Mouse (Mus musculus) forebrain, embryonic 15.5 days (tissue): ENCODE results near the gene Tjp2. TPM values are rescaled to one million over a fixed set of nuclear protein-coding genes. Genes with fewer than 3 reads are reported as not detected.
"Not testable (repeated sequence)": the region's sequence is repeated elsewhere in the genome, so short reads cannot be mapped to it uniquely, and the experiment has no call there.

Source experiments
- ATAC-seq: fragments of 200-750 bp; cut with Nextera tagmentation; replicated peaks from 2 replicates; pipeline ENCODE4 v1.8.0; 2017; ENCODE audit warnings: mild to moderate bottlenecking, moderate TSS enrichment, moderate library complexity
- H3K27ac ChIP-seq: fragments of 300-500 bp; sonication (generic); replicated peaks from 2 replicates; pipeline ENCODE4 v1.5.1; 2015; ENCODE audit warnings: mild to moderate bottlenecking, inconsistent platforms
- H3K27me3 ChIP-seq: fragments of 300-500 bp; sonication (generic); 2 replicates; pipeline ENCODE4 v1.6.1; 2015; ENCODE audit warnings: inconsistent platforms
- H3K36me3 ChIP-seq: fragments of 300-500 bp; sonication (generic); 2 replicates; pipeline ENCODE4 v1.6.1; 2015; ENCODE audit warnings: mild to moderate bottlenecking, inconsistent platforms
- H3K4me1 ChIP-seq: fragments of 300-500 bp; sonication (generic); 2 replicates; pipeline ENCODE4 v1.6.1; 2015; ENCODE audit warnings: inconsistent platforms
- H3K4me2 ChIP-seq: fragments of 300-500 bp; sonication (generic); replicated peaks from 2 replicates; pipeline ENCODE4 v1.6.1; 2015; ENCODE audit warnings: mild to moderate bottlenecking, inconsistent platforms
- H3K4me3 ChIP-seq: fragments of 300-500 bp; sonication (generic); 2 replicates; pipeline ENCODE4 v1.5.1; 2015; ENCODE audit warnings: mild to moderate bottlenecking, inconsistent platforms
- H3K9ac ChIP-seq: fragments of 300-500 bp; sonication (generic); replicated peaks from 2 replicates; pipeline ENCODE4 v1.6.1; 2015; ENCODE audit warnings: mild to moderate bottlenecking, inconsistent platforms
- H3K9me3 ChIP-seq: fragments of 300-500 bp; sonication (generic); 2 replicates; pipeline ENCODE4 v1.6.1; 2016; ENCODE audit warnings: inconsistent platforms
- WGBS: fragments of 180-500 bp; shearing (Covaris S2); methylation state at CpG from one replicate; pipeline ENCODE4 v1.1.7; 2015; ENCODE audit warnings: mixed read lengths; 5-methylcytosine and 5-hydroxymethylcytosine counted together
- polyA plus RNA-seq: library from polyadenylated mRNA; unstranded; fragments of >200 nt; fragmentation: Nextera tagmentation; extraction: Ambion mirVana; gene quantifications from 2 replicates; pipeline ENCODE4 v1.2.1, GENCODE M21; 2015

Tjp2 gene
- polyA plus RNA-seq, 1 experiment from 2014 or later, result 11.9 TPM

DNA sequence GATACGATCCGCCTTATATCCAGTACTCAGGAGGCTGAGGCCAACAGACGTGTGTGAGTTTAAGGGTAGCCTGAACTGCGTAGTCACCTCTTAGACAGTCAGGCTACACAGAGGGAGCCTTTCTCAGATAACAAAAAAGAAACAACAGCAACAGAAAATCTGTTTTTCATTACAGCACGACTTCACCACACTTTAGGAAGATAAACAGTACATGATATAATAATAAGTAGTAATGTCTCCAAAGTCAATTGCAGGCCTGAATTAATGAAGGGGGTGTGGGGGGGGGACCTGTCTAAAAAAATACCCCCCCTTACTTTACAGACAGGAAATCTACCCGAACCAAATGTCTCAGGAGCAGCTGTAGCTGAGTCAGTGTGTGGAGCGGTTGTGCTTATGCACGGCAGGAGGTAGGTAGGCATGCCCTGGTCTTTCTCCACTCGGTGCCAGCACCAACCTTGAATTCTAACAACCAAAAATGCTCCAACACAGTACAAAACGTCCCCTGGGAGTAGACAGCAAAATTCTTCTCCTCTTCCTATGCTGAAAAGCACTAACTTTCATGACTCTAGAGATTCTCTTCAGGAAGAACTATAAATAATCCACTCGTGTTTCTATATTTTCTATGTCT, 26.0 kb downstream of the Tjp2 start:
- ATAC-seq, result no peak
- no peaks in the 10 kb centered on the region for H3K27me3 ChIP-seq
- H3K36me3 ChIP-seq, result no peaks in the 10 kb centered on the region
- H3K9me3 ChIP-seq, result no peaks in the 10 kb centered on the region
- H3K4me1 ChIP-seq, result peaks cover 4% of the 10 kb centered on the region; the same call in 1 of the 2 replicates
- 77% methylated on average over 11 of the region's 11 CpGs for WGBS
- H3K4me3 ChIP-seq, result no peak overlapping the region
- no peak overlapping the region for H3K27ac ChIP-seq
- H3K9ac ChIP-seq, result no peak overlapping the region
- H3K4me2 ChIP-seq, result no peak overlapping the region

DNA sequence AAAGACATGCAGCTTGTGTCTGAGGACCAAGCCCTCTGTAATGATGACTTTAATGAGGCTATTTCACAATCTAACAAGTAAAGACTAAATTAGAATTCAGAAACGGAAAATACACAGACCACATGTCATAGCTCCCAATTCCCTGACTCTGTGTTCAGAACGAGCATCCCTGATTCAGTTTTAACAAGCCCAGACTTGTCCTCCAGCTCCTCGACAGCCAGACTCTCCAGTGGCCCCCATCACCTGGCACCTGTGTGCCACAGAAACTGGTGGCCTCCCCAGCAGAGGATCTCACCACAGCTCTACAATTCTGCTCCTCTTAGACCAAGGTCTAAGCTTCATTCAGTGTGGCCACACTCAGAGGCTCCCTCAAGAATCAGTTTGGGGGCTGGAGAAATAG, 27.5 kb downstream of the Tjp2 start:
- WGBS, result 49% methylated on average over 3 of the region's 3 CpGs
- no peaks in the 10 kb centered on the region for H3K9me3 ChIP-seq

DNA sequence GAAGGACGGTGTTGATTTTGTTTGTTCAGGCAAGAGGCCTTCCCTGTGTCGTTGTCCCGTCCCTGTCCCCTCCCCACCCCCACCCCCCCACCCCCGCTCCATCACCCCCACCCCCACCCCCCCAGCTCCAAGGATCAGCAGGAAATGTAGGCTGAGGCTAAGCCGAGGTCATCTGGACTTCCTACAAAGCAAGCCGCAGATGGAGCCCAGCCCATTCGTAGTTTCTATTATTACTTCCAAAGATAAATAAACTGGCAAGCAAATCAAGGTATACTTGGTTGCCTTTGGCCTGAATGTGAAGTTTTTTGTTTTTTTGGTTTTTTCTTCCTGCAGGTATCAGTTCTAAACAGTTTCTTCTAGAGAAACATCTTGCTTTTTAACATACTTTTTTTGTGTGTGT, 29.6 kb downstream of the Tjp2 start:
- 90% methylated on average over 7 of the region's 7 CpGs for WGBS
- H3K4me1 ChIP-seq, result no peaks in the 10 kb centered on the region
- H3K27me3 ChIP-seq, result no peaks in the 10 kb centered on the region
- no peak overlapping the region for H3K9ac ChIP-seq
- no peak overlapping the region for H3K4me2 ChIP-seq
- no peak for ATAC-seq
- no peak overlapping the region for H3K27ac ChIP-seq
- H3K4me3 ChIP-seq, result no peak overlapping the region
- no peaks in the 10 kb centered on the region for H3K9me3 ChIP-seq
- H3K36me3 ChIP-seq, result no peaks in the 10 kb centered on the region

More for the DNA sequence above, 27.5 kb downstream of the Tjp2 start:
- Histone ChIP-seq H3K36me3 (no peaks in the 10 kb centered on the region), H3K4me1 (peaks cover 4% of the 10 kb centered on the region; the same call in 1 of the 2 replicates), H3K4me3 (no peak overlapping the region), H3K9ac (no peak overlapping the region), H3K27ac (no peak overlapping the region), H3K4me2 (no peak overlapping the region), H3K27me3 (no peaks in the 10 kb centered on the region)
- no peak for ATAC-seq

DNA sequence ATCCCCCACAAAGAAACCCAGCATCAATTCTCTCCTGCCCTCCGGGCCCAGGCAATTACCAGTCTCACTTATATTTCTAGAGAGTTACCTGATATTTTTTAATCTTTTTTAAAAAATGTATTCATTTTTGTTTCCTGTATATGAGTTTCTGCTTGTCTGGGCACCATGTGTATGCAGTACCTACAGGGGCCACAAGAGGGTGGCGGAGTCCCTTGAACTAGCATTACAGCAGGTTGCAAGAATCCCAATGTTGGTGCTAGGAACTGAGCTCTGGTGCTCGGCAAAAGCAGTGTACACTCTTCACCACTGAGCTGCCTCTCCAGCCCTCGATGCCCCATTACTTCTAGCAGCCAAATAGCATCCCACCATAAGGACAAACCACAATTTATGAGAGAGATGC, 30.6 kb downstream of the Tjp2 start:
- Histone ChIP-seq H3K4me3 (no peak overlapping the region), H3K9me3 (no peaks in the 10 kb centered on the region), H3K9ac (no peak overlapping the region), H3K27me3 (no peaks in the 10 kb centered on the region), H3K36me3 (no peaks in the 10 kb centered on the region), H3K27ac (no peak overlapping the region), H3K4me2 (no peak overlapping the region), H3K4me1 (no peaks in the 10 kb centered on the region)
- no peak for ATAC-seq
- WGBS, result 96% methylated on average over 4 of the region's 4 CpGs

DNA sequence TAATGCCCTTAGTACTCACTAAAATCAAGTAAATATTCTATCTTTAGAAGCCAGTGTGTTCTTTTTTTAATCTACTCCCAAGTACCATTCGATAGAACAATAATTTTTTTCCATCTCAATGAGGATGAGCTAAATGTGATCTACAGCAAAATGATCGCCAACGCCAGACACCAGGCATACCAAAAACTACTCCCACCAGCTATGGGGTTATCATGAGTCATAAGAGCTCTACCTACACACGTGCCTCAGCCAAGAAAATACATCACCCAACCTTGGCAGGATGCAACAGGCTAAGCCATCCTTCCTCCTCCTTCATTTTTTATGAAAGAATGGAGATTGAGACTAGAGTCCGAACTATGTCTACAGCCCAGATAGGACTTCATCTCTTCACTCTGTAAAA, 31.9 kb downstream of the Tjp2 start:
- H3K36me3 ChIP-seq, result no peaks in the 10 kb centered on the region
- no peaks in the 10 kb centered on the region for H3K9me3 ChIP-seq

DNA sequence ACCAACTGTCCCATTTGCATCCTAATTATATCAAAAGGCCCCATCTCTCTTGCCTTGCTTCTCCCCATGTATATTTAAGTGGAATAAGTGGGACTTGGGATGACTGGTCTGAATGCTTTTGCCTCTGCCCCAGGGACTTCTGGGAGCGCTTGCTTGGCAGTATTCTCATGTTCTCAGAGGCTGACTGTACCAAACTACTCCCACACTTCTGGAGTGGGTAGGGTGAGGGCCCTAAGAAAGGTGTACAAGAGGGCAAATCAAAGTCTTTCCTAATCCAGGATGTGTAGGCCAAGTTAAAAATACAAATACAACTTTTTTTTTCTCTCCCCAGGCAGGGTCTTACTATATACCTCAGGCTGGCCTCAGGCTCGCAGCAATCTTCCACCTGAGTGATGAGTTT, 37.0 kb downstream of the Tjp2 start:
- H3K4me1 ChIP-seq, result no peaks in the 10 kb centered on the region
- H3K9me3 ChIP-seq, result no peaks in the 10 kb centered on the region
- no peak for ATAC-seq
- no peaks in the 10 kb centered on the region for H3K36me3 ChIP-seq
- 88% methylated on average over 2 of the region's 2 CpGs for WGBS
- H3K9ac ChIP-seq, result no peak overlapping the region
- no peak overlapping the region for H3K27ac ChIP-seq
- H3K4me2 ChIP-seq, result no peak overlapping the region
- H3K27me3 ChIP-seq, result no peaks in the 10 kb centered on the region
- H3K4me3 ChIP-seq, result no peak overlapping the region

More for the DNA sequence above, 31.9 kb downstream of the Tjp2 start:
- 96% methylated on average over 5 of the region's 5 CpGs for WGBS
- Histone ChIP-seq H3K4me3 (no peak overlapping the region), H3K9ac (no peak overlapping the region), H3K27me3 (no peaks in the 10 kb centered on the region), H3K4me1 (no peaks in the 10 kb centered on the region), H3K27ac (no peak overlapping the region), H3K4me2 (no peak overlapping the region)
- ATAC-seq, result no peak

DNA sequence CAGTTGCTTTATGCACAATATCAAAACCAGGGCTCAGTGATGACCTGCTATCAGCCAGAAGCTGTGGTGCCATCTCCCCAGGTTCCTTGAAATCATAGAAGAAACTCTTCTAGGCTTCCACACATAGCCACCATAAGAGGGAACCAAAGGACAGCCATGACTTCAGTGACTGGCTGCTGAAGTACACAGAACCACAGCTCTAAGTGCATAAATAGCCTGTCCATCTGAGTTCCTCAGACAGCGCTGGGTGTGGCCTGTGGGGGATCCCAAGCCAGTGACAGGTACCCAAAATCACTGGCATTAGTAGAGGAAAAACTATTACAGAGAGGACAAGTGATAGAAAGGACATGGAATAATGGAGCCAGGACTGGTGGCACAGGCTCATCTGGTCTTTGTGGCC, 37.5 kb downstream of the Tjp2 start:
- not testable (repeated sequence) for H3K36me3 ChIP-seq, H3K27ac ChIP-seq, H3K4me3 ChIP-seq, H3K9me3 ChIP-seq, H3K4me2 ChIP-seq, H3K27me3 ChIP-seq, ATAC-seq, H3K4me1 ChIP-seq, H3K9ac ChIP-seq
- WGBS, result 89% methylated on average over 1 of the region's 1 CpGs

DNA sequence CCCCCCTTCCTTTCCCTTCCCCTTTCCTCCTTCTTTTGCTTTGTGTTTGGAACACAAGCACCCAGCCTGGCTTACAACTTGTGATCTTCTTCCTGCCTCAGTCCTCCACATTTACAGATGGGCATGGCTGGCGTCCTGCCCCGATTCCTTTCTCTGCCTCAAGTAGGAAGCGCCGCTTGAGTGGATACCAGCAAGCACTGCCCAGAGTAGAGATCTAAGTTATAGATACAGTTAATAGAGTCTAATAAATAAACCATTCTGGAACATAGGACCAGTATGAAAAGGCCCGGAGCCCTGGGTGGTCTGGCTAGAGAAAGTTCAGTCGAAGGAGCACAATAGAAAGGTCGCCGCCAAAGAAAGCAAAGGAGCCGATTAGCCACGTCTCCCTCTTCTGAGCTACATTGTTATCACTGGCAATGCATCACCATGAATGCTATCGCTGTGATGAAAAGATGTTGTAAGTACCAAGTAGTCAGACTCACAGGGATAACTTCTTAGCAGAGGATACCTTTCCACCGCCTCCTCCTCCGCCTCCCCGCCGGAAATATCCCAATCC, 41.1 kb downstream of the Tjp2 start:
- ATAC-seq, result no peak

DNA sequence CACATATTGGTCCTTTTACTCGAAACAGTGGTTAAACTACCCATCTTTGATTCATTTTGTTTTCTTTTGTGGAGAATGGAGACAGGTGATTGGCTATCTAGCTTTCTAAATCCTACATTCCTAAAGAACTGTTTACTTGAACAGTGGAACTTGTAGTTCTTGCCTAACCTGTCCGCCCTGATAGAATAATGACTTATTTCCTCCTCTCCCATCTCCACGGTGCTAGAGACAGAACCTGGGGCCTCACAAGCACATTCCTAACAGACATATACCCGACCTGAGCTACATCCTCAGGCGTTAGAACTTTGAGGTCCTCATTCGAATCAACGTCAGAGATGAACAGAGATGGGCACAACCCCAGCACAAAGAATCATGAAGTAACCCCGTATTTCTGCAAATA, 44.4 kb downstream of the Tjp2 start:
- Histone ChIP-seq H3K4me3 (no peak overlapping the region), H3K9me3 (no peaks in the 10 kb centered on the region), H3K4me1 (no peaks in the 10 kb centered on the region), H3K36me3 (no peaks in the 10 kb centered on the region), H3K27ac (no peak overlapping the region), H3K27me3 (no peaks in the 10 kb centered on the region), H3K4me2 (no peak overlapping the region), H3K9ac (no peak overlapping the region)
- 82% methylated on average over 8 of the region's 8 CpGs for WGBS
- no peak for ATAC-seq

More for the DNA sequence above, 41.1 kb downstream of the Tjp2 start:
- Histone ChIP-seq H3K4me2 (no peak overlapping the region), H3K27me3 (no peaks in the 10 kb centered on the region), H3K9ac (no peak overlapping the region), H3K4me1 (no peaks in the 10 kb centered on the region), H3K36me3 (no peaks in the 10 kb centered on the region), H3K9me3 (no peaks in the 10 kb centered on the region), H3K27ac (no peak overlapping the region), H3K4me3 (no peak overlapping the region)
- WGBS, result 61% methylated on average over 15 of the region's 15 CpGs

DNA sequence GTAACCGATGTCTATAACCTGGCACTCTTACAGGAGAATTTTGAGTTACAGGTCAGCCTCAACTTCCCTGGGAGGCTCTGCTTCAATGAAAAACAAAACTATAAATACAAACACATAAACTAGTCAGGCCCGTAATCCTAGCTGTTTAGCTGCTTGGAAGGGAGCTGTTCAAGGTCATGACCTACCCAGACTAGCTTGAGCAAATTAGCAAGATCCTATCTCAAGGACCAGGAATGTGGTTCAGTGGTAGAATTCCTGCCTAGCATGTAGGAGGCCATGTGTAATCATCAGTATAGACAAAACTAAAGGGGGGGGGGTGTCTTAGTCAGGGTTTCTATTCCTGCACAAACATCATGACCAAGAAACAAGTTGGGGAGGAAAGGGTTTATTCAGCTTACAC, 46.7 kb downstream of the Tjp2 start:
- no peaks in the 10 kb centered on the region for H3K36me3 ChIP-seq
- no peak for ATAC-seq

DNA sequence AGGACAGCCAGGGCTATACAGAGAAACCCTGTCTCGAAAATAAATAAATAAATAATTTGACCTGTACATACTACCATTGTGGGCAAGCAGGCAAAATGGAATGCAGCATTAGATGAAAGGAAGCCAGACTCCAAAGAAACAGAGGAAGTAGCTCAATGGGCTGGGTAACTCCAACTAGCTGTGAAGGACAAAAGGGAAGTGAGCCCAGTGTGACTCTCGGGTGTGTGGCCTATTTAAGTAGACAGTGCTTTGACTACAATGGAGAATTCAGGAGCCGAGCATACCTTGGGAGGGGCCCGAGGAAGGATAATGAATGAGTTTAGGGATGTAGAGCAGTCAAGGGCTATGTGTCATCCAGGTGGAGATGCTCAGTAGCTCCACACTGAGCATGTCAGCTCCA, 48.1 kb downstream of the Tjp2 start:
- no peaks in the 10 kb centered on the region for H3K9me3 ChIP-seq
- H3K4me2 ChIP-seq, result no peak overlapping the region
- ATAC-seq, result no peak
- no peaks in the 10 kb centered on the region for H3K36me3 ChIP-seq
- H3K4me1 ChIP-seq, result peaks cover 15% of the 10 kb centered on the region
- WGBS, result 80% methylated on average over 4 of the region's 4 CpGs
- H3K4me3 ChIP-seq, result no peak overlapping the region
- no peak overlapping the region for H3K27ac ChIP-seq
- no peaks in the 10 kb centered on the region for H3K27me3 ChIP-seq
- no peak overlapping the region for H3K9ac ChIP-seq

More for the DNA sequence above, 46.7 kb downstream of the Tjp2 start:
- Histone ChIP-seq H3K9ac (no peak overlapping the region), H3K27me3 (no peaks in the 10 kb centered on the region), H3K4me2 (no peak overlapping the region), H3K4me1 (peaks cover 9% of the 10 kb centered on the region), H3K4me3 (no peak overlapping the region), H3K27ac (no peak overlapping the region), H3K9me3 (no peaks in the 10 kb centered on the region)
- whole genome bisulfite sequencing, result 88% methylated on average over 2 of the region's 2 CpGs

DNA sequence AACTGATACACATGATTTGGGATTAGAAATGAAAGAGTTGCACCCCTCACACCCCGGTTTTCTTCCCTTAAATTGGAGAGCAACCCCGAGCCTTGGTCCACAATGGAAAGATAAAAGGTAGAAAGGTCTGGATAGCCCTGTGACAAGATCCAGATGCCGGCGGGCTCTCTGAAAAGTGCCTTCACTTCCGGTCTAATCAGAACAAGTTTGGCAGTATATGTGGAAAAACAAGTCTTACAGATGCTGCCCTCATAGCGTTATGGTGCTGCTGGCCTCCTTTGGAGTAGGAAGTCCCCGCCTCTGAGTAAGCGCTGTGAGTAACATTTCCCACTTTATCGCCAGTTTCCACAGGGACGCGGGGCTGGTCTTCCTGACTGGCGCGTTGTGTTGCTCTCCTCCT, 49.9 kb downstream of the Tjp2 start:
- Histone ChIP-seq H3K9me3 (no peaks in the 10 kb centered on the region), H3K27me3 (no peaks in the 10 kb centered on the region), H3K27ac (no peak overlapping the region), H3K36me3 (no peaks in the 10 kb centered on the region), H3K4me1 (peaks cover 15% of the 10 kb centered on the region), H3K4me2 (peak overlapping the region; percentile 51), H3K9ac (peak overlapping the region; percentile 60), H3K4me3 (peak overlapping the region; percentile 63)
- no peak for ATAC-seq
- 8% methylated on average over 13 of the region's 13 CpGs for WGBS
